Mouse (Mus musculus): Measurements from ENCODE around the gene Tdg. TPM values are rescaled to one million over a fixed set of nuclear protein-coding genes. Genes with fewer than 3 reads are reported as not detected.

Tdg gene
- polyA plus RNA-seq, 1 experiment from 2014 or later, result 56.9 TPM

- ATAC-seq (ENCODE audit: low FRiP score, low TSS enrichment), result peak; percentile 96
- no peaks in the 10 kb centered on the region for H3K36me3 ChIP-seq (ENCODE audit: control insufficient read depth, insufficient read depth, low read length)
- no peaks in the 10 kb centered on the region for H3K9me3 ChIP-seq (ENCODE audit: control insufficient read depth, low read length)
- peak; percentile 93 for DNase-seq (ENCODE audit: low spot score)
- H3K9ac ChIP-seq (ENCODE audit: low read length), result peak overlapping the region; percentile 89
- no peaks in the 10 kb centered on the region for H3K27me3 ChIP-seq (ENCODE audit: control insufficient read depth, insufficient read depth, low read length)
- peak overlapping the region; percentile 97 for H3K4me3 ChIP-seq (ENCODE audit: low read depth, low read length)
- peak overlapping the region; percentile 86 for H3K4me2 ChIP-seq (replicated peaks; ENCODE audit: low read depth)
- WGBS, result under 1% methylated on average over 34 of the region's 42 CpGs
- peak overlapping the region; percentile 76 for H3K27ac ChIP-seq (replicated peaks)
- peaks cover 4% of the 10 kb centered on the region for H3K4me1 ChIP-seq (replicated peaks; ENCODE audit: control insufficient read depth, insufficient read depth)
- TF ChIP-seq EP300 (optimal IDR thresholded peaks at IDR 0.05), result no peak
- peak; percentile 28; the same call in 1 of the 2 replicates for TF ChIP-seq CTCF (IDR thresholded peaks at IDR 0.05; ENCODE audit: low read depth)
These were observed 69.2 kb downstream of the Tdg start for GRCm38 (mm10) chr10:82698712-82699261.

GRCm38 (mm10) chr10:82699296-82699941 lies 69.8 kb downstream of the Tdg start:
- Histone ChIP-seq H3K4me2 (replicated peaks; ENCODE audit: low read depth) (peak overlapping the region; percentile 86), H3K27ac (replicated peaks) (peak overlapping the region; percentile 73), H3K4me3 (ENCODE audit: low read depth, low read length) (peak overlapping the region; percentile 97), H3K36me3 (ENCODE audit: control insufficient read depth, insufficient read depth, low read length) (no peaks in the 10 kb centered on the region), H3K9ac (ENCODE audit: low read length) (peak overlapping the region; percentile 89), H3K27me3 (ENCODE audit: control insufficient read depth, insufficient read depth, low read length) (no peaks in the 10 kb centered on the region), H3K9me3 (ENCODE audit: control insufficient read depth, low read length) (no peaks in the 10 kb centered on the region), H3K4me1 (replicated peaks; ENCODE audit: control insufficient read depth, insufficient read depth) (peaks cover 4% of the 10 kb centered on the region)
- under 1% methylated on average over 54 of the region's 59 CpGs for WGBS
- TF ChIP-seq CTCF (IDR thresholded peaks at IDR 0.05; ENCODE audit: low read depth) (peak; percentile 23; the same call in 1 of the 2 replicates), EP300 (optimal IDR thresholded peaks at IDR 0.05) (no peak)
- no peak for DNase-seq (ENCODE audit: low spot score)
- ATAC-seq (ENCODE audit: low FRiP score, low TSS enrichment), result peak; percentile 61

Other genes with a start within 250 kb of the Tdg start
- not detected in 2 replicates for gene Gm1553, start 137.2 kb upstream of the Tdg start, polyA plus RNA-seq (2015; fragmentation: Nextera tagmentation; extraction: Ambion mirVana)
- gene 1190007I07Rik, start 6.6 kb upstream of the Tdg start, polyA plus RNA-seq (2015; fragmentation: Nextera tagmentation; extraction: Ambion mirVana), result 37.5 and 38.0 TPM in 2 replicates
- gene Glt8d2, start 60.8 kb downstream of the Tdg start, polyA plus RNA-seq (2015; fragmentation: Nextera tagmentation; extraction: Ambion mirVana), result 3.0 TPM in 2 replicates
- gene Hcfc2, start 66.3 kb downstream of the Tdg start, polyA plus RNA-seq (2015; fragmentation: Nextera tagmentation; extraction: Ambion mirVana), result 18.8 and 19.2 TPM in 2 replicates
- gene Nfyb, start 134.3 kb downstream of the Tdg start, polyA plus RNA-seq (2015; fragmentation: Nextera tagmentation; extraction: Ambion mirVana), result 20.3 and 23.8 TPM in 2 replicates
- 61.9 TPM in 2 replicates for gene Txnrd1, start 204.1 kb downstream of the Tdg start, polyA plus RNA-seq (2015; fragmentation: Nextera tagmentation; extraction: Ambion mirVana)
- gene Eid3, start 236.8 kb downstream of the Tdg start, polyA plus RNA-seq (2015; fragmentation: Nextera tagmentation; extraction: Ambion mirVana), result 0.36 and 0.38 TPM in 2 replicates

All from stomach, postnatal 0 days (tissue).